Mouse (Mus musculus): ENCODE measurements around the gene Myo1a.

Gene Myo1a

DNA sequence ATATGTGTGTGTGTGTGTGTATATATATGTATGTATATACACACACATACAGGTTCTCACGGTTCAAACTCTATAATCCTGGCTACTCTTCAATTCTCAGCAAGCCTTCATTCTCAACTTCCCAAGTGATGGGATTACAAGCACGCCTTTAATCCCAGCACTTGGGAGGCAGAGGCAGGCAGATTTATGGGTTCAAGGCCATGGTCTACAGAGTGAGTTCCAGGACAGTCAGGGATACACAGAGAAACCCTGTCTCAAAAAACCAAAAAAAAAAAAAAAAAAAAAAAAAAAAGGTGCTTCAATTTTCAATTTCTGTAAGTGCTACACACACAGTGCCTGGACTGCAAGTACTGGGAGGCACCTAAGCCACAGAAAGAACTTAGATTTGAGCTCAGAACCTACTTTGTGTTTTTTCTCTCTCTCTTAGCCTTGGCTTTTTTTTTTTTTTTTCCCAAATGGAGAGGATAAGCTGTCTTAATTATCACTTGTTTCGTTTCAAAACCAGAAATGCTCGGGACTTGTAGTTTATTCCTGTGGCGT is 29.0 kb upstream of the Myo1a start:
- DNase-seq = no peak

DNA sequence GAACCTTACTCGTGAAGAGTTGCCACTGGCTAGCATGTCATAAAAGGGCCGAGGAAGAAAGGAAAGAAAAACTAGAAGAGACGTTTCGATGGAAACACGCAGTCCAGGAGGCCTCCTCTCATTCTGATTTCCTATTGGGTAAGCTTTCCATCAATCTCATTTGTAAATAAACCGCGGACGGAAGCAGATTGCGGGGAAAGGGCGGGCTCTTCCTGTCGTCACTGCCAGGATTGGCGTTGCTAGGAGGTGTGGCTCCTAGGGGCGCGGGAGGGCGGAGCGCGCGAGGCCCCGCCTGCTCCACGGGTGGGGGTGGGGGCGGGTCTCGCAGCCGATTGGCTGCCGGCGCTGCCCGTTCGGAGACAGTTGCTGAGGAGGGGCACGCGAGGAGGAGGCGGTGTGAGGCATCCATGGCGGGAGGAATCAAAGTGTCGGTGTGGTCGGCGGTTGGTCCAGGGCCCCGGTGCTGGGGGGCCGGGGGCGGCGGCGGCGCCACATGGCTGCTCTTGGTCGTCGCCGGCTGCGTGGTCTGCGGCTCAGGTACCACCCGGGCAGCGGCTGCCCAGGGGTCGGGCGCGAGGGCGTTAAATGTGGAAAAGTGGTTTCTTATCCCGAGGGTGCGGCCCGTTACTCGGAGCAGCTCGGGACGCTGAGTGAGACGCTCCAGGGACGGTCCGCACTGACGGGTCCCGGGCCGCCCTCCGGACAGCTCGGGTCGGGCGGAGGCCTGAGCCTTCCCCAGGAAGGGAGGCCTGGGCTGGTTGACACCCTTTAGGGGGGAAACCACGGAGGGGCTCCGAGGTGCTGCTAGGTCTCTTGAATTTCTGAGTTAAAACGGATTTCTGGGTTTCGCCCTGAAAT is 28.1 kb upstream of the Myo1a start:
- DNase-seq = peak; percentile 95

DNA sequence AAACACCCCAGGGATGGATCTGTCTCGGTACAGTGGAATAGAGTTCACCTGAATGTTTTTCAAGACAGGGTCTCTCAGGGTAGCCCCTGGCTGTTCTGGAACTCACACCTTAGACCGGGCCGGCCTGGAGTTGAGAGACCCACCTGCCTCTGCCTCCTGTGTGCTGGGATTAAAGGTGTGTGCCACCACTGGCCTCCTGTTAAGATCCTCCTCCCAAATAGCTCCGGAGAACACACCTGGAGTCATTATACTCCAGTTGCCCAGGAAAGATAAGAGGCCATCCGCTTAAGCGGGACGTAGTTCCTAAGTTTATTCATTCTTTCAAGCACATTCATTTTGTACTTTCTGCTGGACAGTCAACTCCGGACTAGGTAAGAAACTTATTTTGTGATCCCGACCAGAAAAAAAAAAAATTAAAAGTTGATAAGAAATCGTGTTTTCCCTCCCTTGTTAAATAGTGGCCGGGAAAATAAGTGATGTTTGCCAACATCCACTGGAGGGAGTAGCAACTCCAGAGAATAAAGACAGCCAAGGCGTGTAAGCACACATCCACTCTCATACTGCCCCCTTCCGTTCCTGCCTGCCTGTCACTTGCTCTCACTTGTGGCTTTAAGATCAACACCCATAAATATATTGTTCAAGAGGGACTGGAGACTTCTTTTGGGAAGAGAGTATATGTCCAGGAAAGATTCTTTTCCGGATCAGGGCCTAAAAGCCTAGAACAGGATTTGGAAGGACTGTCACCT is 27.2 kb upstream of the Myo1a start:
- DNase-seq = peak; percentile 88

DNA sequence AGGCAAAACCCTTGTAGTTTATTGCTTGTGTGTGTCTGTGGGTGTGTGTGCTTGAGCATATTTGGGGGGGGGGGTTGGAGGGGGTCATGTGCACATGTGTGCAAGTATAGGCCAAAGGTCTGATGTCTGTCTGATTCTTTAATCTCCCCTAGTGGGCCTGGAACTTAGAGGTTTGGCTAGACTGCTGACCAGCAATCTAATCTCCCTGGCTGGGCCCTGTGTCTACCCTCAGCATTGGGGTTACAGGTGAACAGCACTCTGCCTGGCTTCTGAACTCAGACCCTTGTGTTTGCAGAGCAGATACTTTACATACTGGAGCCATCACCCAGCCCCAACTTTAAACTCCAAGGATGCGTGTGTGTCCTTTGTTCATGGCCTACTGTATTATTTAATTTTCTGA is 25.8 kb upstream of the Myo1a start:
- DNase-seq = no peak

DNA sequence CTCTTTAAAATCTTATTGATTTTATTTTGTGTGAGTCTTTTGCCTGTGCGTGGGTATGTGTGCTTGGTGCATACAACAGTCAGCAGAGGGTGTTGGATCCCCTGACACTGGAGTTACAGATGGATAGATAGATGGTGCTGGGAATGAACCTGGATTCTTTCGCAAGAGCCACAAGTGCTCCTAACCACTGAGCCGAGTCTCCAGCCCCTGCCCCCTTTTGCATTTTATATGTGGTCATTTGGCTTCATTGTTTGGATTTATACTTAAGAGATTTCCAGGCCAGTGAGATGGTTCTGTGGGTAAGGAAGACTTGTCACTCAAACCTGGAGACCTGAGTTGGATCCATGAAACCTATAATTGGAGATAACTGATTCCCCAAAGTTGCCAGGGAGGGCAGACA is 25.1 kb upstream of the Myo1a start:
- no peak for DNase-seq

DNA sequence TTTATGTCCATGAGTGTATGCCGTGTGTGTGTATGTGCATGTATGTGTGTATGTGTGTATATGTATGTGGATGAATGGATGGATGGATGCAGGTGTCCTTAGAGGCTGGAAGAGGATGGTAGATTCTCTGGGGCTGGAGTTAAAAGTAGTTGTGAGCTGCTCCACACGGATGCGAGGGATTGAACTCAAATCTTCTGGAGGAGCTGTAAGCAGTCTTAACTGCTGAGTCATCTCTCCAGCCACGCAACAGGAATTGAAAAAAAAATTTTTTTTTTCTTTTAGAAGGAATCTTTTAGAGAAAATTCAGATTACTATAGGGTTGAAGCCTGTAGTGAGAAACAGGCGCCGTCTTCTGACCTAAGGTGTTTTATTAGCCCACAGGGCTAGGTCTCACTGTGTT is 22.1 kb upstream of the Myo1a start:
- DNase-seq = no peak

DNA sequence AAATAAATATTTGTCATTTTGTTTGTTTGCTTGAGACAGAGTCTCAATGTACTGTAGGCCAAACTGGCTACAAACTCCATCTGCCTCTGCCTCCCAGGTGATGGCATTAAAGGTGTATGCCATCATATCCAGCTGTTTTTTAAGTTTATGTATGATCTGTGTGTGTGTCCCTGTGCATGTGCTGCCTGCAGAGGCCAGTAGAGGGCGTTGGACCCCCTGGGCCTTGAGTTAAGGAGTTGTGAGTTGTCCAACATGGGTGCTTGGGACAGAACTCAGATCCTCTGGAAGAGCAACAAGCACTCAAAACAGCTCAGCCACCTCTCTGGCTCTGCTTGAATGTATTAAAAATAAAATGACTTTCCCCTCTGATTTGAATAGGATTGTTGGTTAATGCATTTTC is 13.9 kb upstream of the Myo1a start:
- no peak for DNase-seq

DNA sequence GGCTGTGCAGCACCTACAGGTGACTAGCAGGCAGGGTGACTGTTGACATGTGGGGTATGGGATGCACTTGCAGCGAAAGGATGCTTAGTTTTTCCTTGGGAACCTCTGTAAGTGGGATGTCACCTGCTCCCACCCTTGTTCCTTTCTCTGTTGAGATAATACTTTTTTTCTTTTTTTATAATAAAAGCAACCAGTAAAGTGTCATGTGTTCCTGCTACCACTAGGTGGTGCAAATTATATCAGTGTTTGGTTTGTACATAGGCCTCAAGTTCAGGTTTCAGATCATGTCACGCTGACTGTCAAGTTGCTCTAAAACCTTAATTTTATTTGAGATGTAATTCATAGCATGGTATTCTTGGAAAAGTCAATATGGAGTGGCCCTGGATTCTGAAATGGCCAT is 10.3 kb upstream of the Myo1a start:
- DNase-seq = peak; percentile 64

DNA sequence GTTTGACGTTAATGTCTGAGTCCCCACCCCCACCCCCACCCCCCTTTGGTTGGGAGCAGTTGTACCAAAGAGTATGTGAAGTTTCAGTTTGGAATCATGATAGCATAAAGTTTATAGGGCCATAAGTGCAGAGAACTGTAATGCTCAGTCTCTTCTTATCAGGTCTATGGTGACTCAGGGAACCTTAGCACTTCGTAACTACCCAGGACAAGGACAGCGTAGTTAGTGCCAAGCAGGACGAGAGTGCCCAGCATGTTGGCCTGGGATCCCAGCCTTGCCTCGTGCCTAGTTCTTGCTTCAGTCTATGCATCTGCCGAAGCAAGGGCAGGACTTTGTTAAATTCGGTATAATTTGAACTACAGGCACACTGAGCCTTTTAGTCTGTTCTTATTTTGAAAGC is 9.2 kb upstream of the Myo1a start:
- no peak for DNase-seq

DNA sequence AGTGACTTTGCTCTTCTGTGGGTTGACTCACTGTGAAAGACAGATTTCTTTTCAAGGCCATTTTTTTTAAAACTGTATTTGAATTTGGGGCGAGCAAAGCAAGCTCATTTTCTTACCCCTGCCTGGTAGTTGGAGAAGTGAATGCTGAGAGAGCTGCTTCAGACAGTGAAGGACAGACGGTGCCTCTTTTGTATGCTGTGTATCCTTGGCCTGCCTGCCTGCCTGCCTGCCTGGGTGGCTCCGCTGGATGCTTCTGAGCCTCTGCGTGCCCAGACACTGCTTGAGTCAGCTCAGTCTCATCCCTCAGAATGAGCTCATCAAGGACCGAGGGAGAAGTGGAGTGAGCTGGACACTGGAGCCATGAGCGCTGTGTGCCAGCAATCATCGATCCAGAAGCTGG is 6.0 kb upstream of the Myo1a start:
- DNase-seq = no peak

DNA sequence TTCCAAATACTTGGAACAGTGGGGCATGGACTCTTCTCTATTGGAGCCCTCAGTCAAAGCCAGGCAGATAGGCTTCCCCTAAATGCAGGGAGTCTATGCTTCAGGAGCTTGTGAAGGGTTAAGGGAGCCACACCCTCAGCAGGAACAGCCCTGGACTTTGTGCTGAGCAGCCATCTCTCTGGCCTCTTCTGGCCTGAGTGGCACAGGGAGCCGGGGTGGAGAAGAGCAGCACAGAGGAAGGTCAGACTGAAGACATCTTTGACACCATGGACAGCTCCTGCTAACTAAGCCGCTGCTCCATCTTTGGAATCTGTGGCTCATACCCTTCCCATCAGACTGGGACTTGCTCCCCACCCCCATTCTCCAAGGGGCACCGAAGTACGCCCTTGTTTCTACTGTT is 1.7 kb upstream of the Myo1a start:
- DNase-seq = no peak

DNA sequence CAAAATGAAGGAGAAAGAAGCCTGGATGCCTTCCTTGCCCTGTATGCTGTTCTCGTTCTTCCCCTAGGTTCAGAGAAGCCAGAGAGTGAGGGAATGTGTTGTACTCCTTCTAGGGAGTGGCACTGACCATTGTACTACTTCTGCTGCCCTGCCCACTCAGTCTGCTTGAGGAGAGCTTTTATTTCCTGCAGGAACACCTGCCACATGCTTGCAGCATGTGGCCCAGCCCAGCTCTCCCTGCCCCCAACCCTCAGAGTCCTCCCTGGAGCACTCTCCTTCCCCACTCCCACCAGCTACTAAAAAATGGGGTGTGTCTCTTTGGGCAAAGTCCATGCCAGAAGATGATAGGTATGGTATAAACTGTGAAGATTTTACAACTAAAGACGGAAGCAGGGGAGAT is 677 bp upstream of the Myo1a start:
- DNase-seq = no peak

DNA sequence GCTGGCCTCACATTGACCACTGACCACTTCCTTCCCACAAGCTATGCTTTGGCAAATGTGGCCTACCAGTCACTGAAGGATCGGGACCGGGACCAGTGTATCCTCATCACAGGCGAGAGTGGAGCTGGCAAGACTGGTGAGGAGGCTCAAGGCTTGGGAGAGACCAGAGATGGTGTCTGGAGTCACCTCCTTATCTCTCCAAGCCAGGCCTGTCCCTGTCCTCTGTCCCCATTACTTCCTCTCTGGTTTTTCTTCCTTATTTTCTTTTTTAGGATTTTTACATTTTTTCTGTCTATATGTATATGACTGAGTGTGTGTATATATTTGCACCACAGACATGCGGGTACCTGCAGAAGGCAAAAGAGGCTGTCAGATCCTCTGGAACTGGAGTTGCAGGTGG is 813 bp downstream of the Myo1a start:
- DNase-seq = no peak

DNA sequence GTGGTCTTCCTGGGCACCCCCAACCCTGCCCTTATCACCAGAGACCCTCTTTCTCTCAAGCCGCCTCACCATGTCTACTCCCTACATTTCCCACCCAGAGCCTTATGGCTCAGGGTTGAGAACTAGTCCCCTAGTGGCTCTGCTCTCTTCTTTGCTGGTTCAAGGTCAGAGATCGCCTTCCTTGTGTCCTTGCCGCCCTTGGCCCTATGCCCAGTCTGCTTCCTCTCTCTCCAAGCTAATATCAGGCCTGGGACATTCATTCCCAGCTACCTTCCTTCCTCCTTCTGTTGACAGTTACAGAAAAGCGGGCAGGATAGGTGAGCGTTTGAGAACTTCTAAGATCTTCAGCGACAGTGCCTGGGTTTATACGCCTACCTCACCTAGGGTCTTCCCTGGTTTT is 2.8 kb downstream of the Myo1a start:
- peak; percentile 30 for DNase-seq

DNA sequence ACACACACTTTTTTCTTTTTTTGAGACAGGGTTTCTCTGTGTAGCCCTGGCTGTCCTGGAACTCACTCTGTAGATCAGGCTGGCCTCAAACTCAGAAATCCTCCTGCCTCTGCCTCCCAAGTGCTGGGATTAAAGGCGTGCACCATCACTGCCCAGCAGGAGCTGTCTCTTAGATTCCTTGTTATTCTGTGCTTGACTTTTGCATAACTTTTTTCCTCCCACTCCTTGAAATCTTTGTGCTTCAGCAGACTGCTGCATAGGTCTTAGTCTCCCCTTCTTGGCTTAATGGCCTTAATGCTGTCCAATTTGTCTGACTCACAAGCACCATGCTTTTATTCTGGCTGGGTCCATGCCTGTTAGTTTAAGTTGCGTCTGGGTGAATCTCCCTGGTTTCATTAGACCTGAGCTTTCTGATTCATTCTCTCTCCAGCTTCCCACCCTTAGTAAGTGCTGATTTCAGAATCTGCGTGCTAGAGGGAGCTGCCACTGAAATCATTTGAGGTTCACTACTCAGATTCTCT is 3.9 kb downstream of the Myo1a start:
- DNase-seq = no peak

DNA sequence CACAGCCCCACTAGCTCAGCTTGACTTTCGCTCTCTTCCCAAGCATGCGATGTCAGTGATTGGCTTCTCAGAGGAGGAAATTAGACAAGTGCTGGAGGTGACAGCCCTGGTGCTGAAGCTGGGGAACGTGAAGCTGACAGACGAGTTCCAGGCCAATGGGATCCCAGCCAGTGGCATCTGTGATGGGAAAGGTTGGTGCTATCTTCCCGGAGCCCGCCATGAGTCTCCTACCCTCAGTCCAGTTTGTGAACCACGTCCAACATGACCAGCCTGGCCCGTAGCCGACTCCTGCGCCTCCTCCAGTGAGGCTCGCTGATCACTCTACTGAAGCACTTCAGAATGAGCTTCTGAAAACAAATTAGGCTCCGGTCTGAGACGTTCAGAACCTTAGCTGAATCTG is 5.4 kb downstream of the Myo1a start:
- no peak for DNase-seq

DNA sequence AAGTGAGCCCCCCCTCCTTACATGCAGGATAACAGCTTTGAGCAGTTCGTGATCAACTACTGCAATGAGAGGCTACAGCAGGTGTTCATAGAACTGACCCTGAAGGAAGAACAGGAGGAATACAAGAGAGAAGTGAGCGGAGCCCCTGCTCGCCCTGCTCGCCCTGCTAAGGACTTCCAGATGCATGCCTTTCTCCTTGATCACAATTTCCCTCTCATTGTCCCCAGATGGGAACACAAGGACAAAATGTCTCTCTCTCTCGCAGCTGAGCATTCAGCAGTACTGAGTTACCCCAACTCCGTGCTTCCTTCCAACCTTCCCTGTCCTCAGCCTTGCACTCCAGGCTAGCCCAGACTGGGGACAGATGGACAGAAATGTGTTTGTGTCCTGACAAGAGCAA is 7.8 kb downstream of the Myo1a start:
- no peak for DNase-seq

DNA sequence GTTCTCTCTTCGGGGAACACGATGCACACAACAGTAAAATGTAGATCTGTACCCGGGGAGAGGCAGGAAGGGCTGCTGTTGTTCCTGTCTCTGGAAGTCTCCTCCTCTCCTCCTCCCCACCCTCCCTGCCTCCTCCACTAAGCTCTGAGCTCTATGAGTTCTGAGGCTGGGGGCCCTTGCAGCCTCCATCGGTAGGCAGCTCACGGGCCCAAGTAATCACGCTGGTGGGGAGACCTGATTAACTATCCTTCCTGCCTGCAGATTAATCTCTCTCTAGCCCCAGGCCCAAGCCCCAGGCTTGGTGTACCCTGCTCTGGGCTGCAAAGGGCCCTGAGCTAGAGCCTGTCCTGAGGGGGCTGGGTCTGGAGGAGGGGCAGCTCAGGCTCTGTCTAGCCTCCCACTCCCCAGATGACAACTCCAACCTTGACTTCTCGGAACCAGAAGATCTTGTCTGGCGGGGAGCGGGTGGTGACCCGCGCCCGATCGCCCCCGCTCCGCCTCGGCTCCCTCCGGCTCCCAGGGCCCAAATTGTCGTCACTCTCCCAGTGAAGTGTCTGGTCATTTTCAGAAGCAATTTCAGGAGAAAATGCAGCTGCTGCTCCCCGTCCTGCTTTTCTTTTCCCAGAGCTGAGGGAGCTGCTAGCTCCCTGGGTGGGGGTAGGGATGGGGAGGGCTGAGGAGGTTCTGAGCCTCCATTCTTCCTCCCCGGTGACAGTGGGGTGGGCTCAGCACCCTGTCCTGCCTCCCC is 16.9 kb downstream of the Myo1a start:
- DNase-seq = no peak

DNA sequence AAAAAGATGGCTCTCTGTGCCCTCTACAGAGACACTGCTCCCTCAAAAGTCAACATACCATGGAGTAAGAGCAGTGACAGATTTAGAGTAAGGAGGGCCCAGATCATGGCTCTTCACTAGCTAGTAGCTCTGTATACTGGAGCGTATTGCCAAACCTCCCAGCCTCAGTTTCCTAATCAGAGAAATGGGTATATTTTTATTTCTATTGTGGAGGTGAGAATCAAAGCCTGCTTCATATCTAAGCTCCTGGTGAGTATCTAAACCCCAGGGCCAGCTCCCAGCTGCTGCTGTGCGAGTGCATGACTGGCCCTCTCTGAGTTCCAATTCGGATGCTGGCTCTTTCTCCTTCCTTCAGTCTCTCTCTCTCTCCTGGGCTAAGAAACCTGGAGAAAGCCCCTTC is 19.2 kb downstream of the Myo1a start, which contains the start of gene Tac2:
Tac2 (plus strand) TSS at position 301 of the 400 bp plus-strand sequence.
- DNase-seq = no peak

DNA sequence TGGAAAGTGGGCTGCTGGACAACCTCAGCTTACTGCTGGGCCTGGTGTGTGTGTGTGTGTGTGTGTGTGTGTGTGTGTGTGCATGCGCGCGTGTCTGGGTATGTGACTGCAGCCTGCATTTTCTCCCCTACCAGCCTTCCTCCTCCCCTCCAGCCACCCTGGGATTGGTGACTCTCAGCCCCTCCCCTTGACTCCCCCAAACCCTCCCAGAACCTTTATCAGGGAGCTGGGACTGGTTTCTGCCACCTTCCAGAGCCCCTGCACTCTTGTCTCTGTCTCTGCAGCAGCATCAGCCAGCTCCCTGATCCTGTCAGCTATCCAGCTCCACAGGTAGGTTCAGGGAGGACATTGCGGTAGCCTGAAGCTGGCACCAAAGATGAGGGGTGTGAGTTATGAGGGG is 20.2 kb downstream of the Myo1a start:
- no peak for DNase-seq

DNA sequence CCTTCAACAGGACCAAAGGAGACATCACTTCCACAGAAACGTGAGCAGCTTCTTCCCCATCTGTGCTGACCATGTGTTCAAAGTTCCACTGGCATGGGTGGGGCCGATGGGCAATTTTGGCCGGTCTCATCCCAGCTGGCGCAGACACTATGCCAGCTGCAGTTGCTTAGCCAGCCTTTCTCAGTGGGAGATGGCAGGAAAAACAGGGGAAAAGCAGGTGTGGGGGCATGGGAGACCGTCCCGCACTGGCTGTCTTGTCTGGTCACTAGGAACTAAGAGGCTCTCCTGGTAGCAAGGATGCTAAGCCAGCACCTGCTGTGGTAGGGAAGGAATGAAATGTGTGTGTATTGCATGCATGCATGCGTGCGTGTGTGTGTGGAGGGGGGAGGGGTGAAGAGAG is 23.5 kb downstream of the Myo1a start:
- no peak for DNase-seq

DNA sequence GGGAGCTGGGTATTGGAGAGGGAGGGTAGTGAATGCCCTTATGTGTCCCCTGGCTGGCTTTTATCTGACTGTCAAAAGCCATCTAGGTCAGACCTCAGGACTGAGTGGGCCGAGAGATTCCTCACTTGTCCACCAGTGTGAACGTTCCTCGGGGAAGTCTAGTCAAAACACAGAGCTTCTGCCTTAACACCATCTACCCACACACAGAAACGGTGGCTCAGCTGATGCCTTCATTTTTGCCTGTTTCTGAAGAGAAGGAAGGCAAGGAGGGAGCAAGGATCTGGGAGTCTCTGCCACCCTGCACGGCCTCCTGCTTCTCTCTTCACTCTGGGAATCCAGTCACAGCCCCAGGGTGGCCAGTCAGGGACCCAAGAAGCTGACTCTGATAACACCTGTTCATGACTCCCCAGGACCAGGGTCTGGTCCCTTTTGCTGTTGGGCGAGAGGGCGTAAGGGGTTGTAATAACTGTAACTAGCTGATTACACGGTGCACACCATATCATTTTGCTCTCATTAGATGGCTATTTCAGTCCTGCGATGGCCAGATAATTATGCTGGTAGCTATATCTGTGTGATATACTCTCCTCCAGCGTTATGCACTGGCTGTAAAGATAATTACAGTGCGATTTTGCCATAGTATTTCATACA is 25.4 kb downstream of the Myo1a start:
- DNase-seq = no peak

DNA sequence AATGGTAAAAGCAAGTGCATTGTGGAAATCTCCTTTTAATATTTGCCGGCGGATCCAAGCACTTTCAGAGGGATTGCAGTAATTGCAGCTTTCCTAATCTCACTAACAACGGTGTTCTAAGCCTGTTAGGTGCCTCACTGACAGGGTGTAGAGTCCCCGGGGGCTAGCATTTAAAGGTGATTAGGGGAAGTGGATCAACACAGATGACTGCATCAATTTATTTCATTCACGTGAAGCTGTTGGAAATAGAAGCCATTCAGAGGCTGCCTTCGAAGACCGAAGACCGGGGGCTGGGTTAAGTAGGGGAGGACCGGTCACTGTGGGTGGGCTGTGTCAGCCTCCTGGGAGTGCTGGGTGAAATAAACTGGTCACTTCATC is 26.0 kb downstream of the Myo1a start:
- DNase-seq = no peak

Data from lung, postnatal 36 days (tissue).